Mouse (Mus musculus) lung, embryonic 14.5 days (tissue): ENCODE measurements around the gene Kat14. TPM values are rescaled to one million over a fixed set of nuclear protein-coding genes. Genes with fewer than 3 reads are reported as not detected.

Source experiments
- ATAC-seq: fragments of 200-750 bp; cut with Nextera tagmentation; 2 replicates; pipeline ENCODE4 v1.8.0; 2017; ENCODE audit warnings: mild to moderate bottlenecking, moderate TSS enrichment, moderate library complexity; ENCODE audit not compliant: insufficient read depth
- DNase-seq: peaks from one replicate; pipeline ENCODE4 v3.0.0-alpha.2; 2015
- H3K27ac ChIP-seq: fragments of 300-500 bp; sonication (generic); 2 replicates; pipeline ENCODE4 v1.5.1; 2014; ENCODE audit warnings: low read depth, mild to moderate bottlenecking, moderate library complexity
- H3K27me3 ChIP-seq: fragments of 300-500 bp; sonication (generic); 2 replicates; pipeline ENCODE4 v1.6.1; 2014; ENCODE audit warnings: low read length, control low read depth; ENCODE audit not compliant: insufficient read depth
- H3K36me3 ChIP-seq: fragments of 300-500 bp; sonication (generic); 2 replicates; pipeline ENCODE4 v1.6.1; 2014; ENCODE audit warnings: control low read depth; ENCODE audit not compliant: insufficient read depth
- H3K4me1 ChIP-seq: fragments of 300-500 bp; sonication (generic); 2 replicates; pipeline ENCODE4 v1.6.1; 2014; ENCODE audit warnings: antibody characterized with exemption, control low read depth; ENCODE audit not compliant: insufficient read depth
- H3K4me2 ChIP-seq: fragments of 300-500 bp; sonication (generic); 2 replicates; pipeline ENCODE4 v1.6.1; 2014; ENCODE audit warnings: mild to moderate bottlenecking
- H3K4me3 ChIP-seq: fragments of 300-500 bp; sonication (generic); 2 replicates; pipeline ENCODE4 v1.5.1; 2014; ENCODE audit warnings: low read depth, low read length
- H3K9ac ChIP-seq: fragments of 300-500 bp; sonication (generic); 2 replicates; pipeline ENCODE4 v1.6.1; 2014
- H3K9me3 ChIP-seq: fragments of 300-500 bp; sonication (generic); 2 replicates; pipeline ENCODE4 v1.6.1; 2016; ENCODE audit warnings: low read depth, low read length, control low read depth
- CTCF ChIP-seq: IDR thresholded peaks from 2 replicates; pipeline ENCODE4 v1.5.1; 2016; ENCODE audit warnings: antibody characterized with exemption, low read depth
- WGBS: fragments of 180-500 bp; shearing (Covaris S2); extraction: QIAGEN DNeasy Blood & Tissue Kit; methylation state at CpG from one replicate; pipeline ENCODE4 v1.1.7; 2014; 5-methylcytosine and 5-hydroxymethylcytosine counted together
- polyA plus RNA-seq: library from polyadenylated mRNA; unstranded; fragments of >200 nt; fragmentation: Nextera tagmentation; extraction: Ambion mirVana; gene quantifications from 2 replicates; pipeline ENCODE4 v1.2.1, GENCODE M21; 2014

Kat14 gene
- polyA plus RNA-seq, 1 experiment from 2014 or later: 43.7 TPM

DNA sequence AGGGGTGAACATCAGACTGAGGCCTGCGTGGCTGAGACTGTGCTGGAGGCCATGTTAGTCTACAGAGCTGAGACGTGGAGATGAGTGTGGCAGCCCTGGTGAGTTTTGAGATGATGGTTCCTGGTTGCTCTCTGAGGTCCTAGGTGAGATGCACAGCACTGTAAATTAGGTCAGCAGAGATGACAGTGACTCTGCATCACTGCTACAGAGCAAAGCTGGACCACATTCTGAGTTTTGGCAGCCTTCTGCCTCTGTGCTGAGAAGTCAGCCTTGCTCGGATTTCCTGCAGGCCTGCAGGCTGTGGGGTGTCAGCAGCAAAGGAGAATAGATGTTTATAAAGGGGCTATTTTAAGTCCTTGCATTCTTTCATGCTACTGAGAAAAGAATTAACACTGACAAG, 12.5 kb downstream of the Kat14 start:
- Histone ChIP-seq H3K4me1 (no peaks in the 10 kb centered on the region), H3K9me3 (no peaks in the 10 kb centered on the region), H3K27ac (no peak overlapping the region), H3K4me3 (no peak overlapping the region), H3K9ac (no peak overlapping the region), H3K27me3 (no peaks in the 10 kb centered on the region), H3K4me2 (no peak overlapping the region), H3K36me3 (peaks cover 89% of the 10 kb centered on the region)
- no peak for TF ChIP-seq CTCF
- WGBS: 72% methylated on average over 3 of the region's 3 CpGs
- no peak for DNase-seq
- ATAC-seq: no peak

GRCm38 (mm10) chr2:144381741-144382140, 13.0 kb downstream of the Kat14 start:
- Histone ChIP-seq H3K27ac (no peak overlapping the region), H3K4me2 (no peak overlapping the region), H3K4me1 (no peaks in the 10 kb centered on the region), H3K27me3 (no peaks in the 10 kb centered on the region), H3K4me3 (no peak overlapping the region), H3K9me3 (no peaks in the 10 kb centered on the region), H3K9ac (no peak overlapping the region), H3K36me3 (peaks cover 88% of the 10 kb centered on the region)
- TF ChIP-seq CTCF: no peak
- DNase-seq (no peak), ATAC-seq (no peak)
- WGBS: 86% methylated on average over 4 of the region's 4 CpGs

GRCm38 (mm10) chr2:144382624-144383138, 13.9 kb downstream of the Kat14 start:
- Histone ChIP-seq H3K9ac (no peak overlapping the region), H3K27ac (no peak overlapping the region), H3K36me3 (peaks cover 85% of the 10 kb centered on the region), H3K4me2 (no peak overlapping the region), H3K27me3 (no peaks in the 10 kb centered on the region), H3K4me1 (no peaks in the 10 kb centered on the region), H3K4me3 (no peak overlapping the region), H3K9me3 (no peaks in the 10 kb centered on the region)
- ATAC-seq: no peak
- TF ChIP-seq CTCF: no peak
- WGBS: 74% methylated on average over 7 of the region's 7 CpGs
- no peak for DNase-seq

- no peaks in the 10 kb centered on the region for H3K27me3 ChIP-seq
- no peak for DNase-seq
- no peak overlapping the region for H3K27ac ChIP-seq
These were observed 17.5 kb downstream of the Kat14 start for GRCm38 (mm10) chr2:144386296-144386695.

GRCm38 (mm10) chr2:144388416-144388815, 19.6 kb downstream of the Kat14 start:
- H3K36me3 ChIP-seq: peaks cover 69% of the 10 kb centered on the region
- no peak overlapping the region for H3K27ac ChIP-seq
- no peak overlapping the region for H3K9ac ChIP-seq
- DNase-seq (no peak), ATAC-seq (no peak)
- no peaks in the 10 kb centered on the region for H3K9me3 ChIP-seq
- H3K4me2 ChIP-seq: no peak overlapping the region
- WGBS: 53% methylated on average over 3 of the region's 3 CpGs
- no peaks in the 10 kb centered on the region for H3K4me1 ChIP-seq
- no peak overlapping the region for H3K4me3 ChIP-seq
- TF ChIP-seq CTCF: no peak
- H3K27me3 ChIP-seq: no peaks in the 10 kb centered on the region

More at GRCm38 (mm10) chr2:144386296-144386695, 17.5 kb downstream of the Kat14 start:
- H3K9ac ChIP-seq: no peak overlapping the region
- 73% methylated on average over 2 of the region's 2 CpGs for WGBS
- no peak overlapping the region for H3K4me2 ChIP-seq
- no peak for ATAC-seq
- H3K9me3 ChIP-seq: no peaks in the 10 kb centered on the region
- no peaks in the 10 kb centered on the region for H3K4me1 ChIP-seq
- TF ChIP-seq CTCF: no peak
- peaks cover 75% of the 10 kb centered on the region for H3K36me3 ChIP-seq
- H3K4me3 ChIP-seq: no peak overlapping the region

DNA sequence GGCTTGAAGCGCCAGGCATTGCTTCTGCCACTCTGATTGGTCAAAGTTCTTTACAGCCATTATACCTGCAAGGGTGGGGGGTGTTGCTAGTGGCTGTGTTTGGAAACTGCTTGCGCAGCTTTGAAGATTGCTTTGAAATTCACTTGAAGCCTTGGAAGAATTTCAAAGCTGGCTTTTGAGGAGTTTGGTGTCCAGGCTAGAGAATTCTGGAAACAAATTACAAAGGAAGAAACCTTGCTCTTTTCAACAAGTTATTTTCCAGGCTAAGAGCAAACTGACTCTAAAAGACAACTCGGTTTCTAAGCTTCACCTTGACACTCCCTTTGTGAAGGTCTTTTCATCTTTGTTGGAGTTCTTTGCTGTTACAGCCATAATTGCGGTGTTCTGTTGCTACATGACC, 30.7 kb downstream of the Kat14 start:
- H3K9ac ChIP-seq: no peak overlapping the region
- no peaks in the 10 kb centered on the region for H3K27me3 ChIP-seq
- no peak overlapping the region for H3K4me3 ChIP-seq
- 94% methylated on average over 4 of the region's 4 CpGs for WGBS
- H3K4me2 ChIP-seq: no peak overlapping the region
- no peaks in the 10 kb centered on the region for H3K4me1 ChIP-seq
- H3K27ac ChIP-seq: no peak overlapping the region
- no peak for TF ChIP-seq CTCF
- DNase-seq (no peak), ATAC-seq (no peak)
- no peaks in the 10 kb centered on the region for H3K9me3 ChIP-seq
- H3K36me3 ChIP-seq: peaks cover 92% of the 10 kb centered on the region

GRCm38 (mm10) chr2:144400659-144401058, 31.9 kb downstream of the Kat14 start:
- no peak for DNase-seq
- H3K9ac ChIP-seq: no peak overlapping the region
- H3K27ac ChIP-seq: no peak overlapping the region
- ATAC-seq: no peak
- no peaks in the 10 kb centered on the region for H3K4me1 ChIP-seq
- no peaks in the 10 kb centered on the region for H3K9me3 ChIP-seq
- H3K4me2 ChIP-seq: no peak overlapping the region
- TF ChIP-seq CTCF: no peak
- peaks cover 91% of the 10 kb centered on the region for H3K36me3 ChIP-seq
- no peak overlapping the region for H3K4me3 ChIP-seq
- H3K27me3 ChIP-seq: no peaks in the 10 kb centered on the region
- WGBS: 85% methylated on average over 6 of the region's 6 CpGs

DNA sequence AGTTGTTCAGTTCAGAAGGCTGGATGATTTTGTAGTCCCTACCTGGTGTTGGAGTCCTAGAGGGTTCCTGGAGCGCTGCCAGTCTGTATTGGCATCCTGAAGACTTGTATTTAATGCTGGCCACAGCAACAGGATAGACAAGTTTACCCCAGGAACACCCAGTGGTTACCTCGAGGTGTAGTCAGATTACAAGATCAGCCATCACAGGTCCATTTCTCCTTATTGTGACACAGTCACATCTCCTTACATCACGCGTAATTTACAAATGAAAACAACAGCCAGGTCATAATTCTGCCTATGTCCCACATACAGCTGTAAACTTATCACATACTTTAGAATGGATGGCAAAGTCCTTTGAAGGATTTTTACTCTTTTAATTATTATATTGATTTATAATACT, 40.3 kb downstream of the Kat14 start:
- ATAC-seq: no peak
- 89% methylated on average over 4 of the region's 4 CpGs for WGBS
- no peak for DNase-seq
- no peak overlapping the region for H3K27ac ChIP-seq
- H3K36me3 ChIP-seq: peaks cover 55% of the 10 kb centered on the region
- no peak overlapping the region for H3K4me2 ChIP-seq
- TF ChIP-seq CTCF: no peak
- H3K9me3 ChIP-seq: no peaks in the 10 kb centered on the region
- H3K27me3 ChIP-seq: no peaks in the 10 kb centered on the region
- H3K9ac ChIP-seq: no peak overlapping the region
- no peaks in the 10 kb centered on the region for H3K4me1 ChIP-seq
- no peak overlapping the region for H3K4me3 ChIP-seq
